Mouse (Mus musculus): Measurements from ENCODE around the gene Spa17.

Spa17 gene

GRCm38 (mm10) chr9:37554838-37555748, 58.4 kb downstream of the Spa17 start, which contains the start of gene Siae:
Gene Siae, plus strand, starts transcription at chr9:37555698.
- no peak for DNase-seq

GRCm38 (mm10) chr9:37554279-37554678, 59.2 kb downstream of the Spa17 start:
- DNase-seq: no peak

Measured in right cerebral cortex, postnatal 14 days (tissue).